Mouse (Mus musculus) c-Kit-negative CD71-positive TER-119-positive erythroid progenitor cells, embryonic 14.5 days (primary cell): ENCODE data around the gene Fer.

ENCODE experiments used
- DNase-seq: peaks from one replicate; pipeline ENCODE4 v3.0.0-alpha.2; 2013; ENCODE audit warnings: low read depth, low spot score

The Fer gene

DNA sequence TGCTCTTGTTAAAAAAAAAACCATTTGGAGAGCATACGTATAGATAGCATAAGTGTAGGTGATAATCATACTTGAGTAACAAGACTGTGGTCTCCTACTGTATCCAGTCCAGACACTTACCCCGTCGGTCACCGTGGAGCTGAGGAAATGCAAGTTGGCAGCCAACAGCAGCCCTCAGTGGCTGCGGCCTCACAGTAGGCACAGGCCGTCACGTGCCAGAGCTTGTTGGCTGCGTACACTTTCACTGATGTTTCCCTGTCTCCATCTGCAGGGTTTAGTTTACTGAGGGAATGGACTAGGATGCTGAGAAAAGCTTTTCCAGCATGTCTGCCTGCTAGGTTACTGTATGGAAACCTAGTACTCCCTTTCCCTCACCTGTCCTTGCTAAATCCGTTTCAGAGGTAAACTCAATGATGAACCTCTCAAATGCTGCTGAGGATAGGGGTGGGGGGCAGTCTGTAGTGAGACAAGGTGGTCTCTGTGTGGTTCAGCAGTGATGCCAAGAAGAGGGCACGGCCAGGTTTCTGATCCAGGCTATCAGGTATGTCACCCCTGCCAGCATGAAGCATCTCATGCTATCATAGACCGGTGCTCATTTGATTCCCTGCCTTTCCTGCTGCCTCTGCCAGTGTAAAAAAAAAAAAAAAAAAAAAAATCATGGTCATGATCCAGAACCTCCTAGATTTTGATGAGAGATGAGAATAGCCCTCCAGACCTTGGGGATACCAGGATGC lies 224.2 kb downstream of the Fer start:
- DNase-seq, result no peak

DNA sequence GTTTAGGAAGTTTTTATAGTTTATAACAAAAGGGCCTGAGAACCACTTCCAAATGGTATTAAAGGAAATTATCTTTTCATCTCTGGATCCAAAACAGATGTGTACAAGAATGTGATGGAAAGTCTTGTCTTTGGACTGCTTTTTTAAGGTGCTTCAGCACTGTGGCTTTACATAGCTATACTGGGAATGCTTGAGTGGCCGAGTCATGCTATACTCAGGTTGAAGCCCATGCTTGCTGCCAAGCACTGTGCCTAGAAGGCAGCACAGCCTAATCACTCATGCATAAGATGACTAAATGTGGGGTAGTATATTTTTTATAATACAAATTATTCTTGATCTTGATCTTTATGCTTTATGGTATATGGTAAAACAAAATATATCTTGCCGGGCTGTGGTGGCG lies 225.0 kb downstream of the Fer start:
- no peak for DNase-seq

DNA sequence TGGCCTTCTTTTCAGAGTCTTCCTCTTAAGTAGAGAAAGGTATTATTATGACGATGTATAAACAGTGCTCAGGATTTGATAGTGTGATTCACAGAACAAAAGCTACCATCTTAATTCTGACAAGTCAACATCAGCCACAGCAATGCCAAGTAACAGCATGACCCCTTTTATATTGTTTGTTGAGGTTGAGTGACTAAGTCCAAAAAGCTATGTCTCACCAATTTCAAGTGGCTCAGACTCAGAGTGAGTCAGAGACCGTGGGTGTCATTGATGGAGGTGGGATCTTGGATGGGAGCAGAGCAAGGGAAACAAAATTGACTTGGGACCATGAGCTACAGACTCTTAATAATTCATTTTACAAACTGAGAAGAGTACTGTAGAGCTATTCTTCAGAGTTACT lies 230.9 kb downstream of the Fer start:
- DNase-seq, result no peak

DNA sequence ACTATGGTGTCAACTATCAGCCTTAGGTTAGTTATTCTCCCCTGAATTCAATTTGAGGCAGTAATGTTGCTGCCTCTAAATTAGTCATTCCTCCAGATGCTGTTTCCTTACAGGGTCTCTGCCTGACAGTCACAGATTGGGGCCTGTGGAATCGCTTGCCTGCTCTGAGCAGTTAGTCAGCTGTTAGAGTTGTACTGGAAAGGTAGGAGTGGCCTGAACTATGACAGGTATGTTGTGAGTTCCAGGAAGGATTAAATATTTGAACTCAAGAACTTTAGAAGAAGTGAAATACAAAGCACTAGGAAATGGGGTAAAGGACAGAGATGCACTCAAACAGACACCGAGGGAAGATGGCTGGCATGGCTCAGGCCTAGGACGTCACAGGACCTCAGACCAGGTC lies 233.9 kb downstream of the Fer start:
- DNase-seq, result no peak

DNA sequence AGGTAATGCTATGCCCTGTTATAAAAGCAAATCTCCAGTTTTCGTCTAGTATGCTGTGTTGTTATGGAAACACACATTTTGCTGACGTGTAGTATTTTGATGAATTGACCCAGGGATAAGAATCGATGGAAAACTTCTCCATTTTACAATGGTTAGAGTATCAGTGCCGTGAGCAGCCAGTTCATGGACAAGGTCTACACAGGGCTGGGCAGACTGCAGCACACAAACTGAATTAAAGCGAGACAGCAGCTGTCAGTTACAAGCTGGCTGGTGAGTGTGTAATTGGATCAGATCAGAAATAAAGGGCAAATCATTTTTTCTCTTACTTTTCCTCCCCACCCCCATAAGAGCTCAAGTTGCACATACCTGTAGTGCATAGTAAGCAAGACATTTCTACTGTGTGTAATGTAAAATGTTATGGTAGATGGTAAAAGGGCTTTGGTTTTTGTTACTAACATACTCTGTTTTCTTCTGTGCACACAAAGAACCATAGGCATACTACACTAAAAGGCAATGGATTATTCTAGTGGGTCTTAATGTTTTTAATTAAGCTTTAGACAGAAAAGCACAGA lies 235.0 kb downstream of the Fer start:
- no peak for DNase-seq

DNA sequence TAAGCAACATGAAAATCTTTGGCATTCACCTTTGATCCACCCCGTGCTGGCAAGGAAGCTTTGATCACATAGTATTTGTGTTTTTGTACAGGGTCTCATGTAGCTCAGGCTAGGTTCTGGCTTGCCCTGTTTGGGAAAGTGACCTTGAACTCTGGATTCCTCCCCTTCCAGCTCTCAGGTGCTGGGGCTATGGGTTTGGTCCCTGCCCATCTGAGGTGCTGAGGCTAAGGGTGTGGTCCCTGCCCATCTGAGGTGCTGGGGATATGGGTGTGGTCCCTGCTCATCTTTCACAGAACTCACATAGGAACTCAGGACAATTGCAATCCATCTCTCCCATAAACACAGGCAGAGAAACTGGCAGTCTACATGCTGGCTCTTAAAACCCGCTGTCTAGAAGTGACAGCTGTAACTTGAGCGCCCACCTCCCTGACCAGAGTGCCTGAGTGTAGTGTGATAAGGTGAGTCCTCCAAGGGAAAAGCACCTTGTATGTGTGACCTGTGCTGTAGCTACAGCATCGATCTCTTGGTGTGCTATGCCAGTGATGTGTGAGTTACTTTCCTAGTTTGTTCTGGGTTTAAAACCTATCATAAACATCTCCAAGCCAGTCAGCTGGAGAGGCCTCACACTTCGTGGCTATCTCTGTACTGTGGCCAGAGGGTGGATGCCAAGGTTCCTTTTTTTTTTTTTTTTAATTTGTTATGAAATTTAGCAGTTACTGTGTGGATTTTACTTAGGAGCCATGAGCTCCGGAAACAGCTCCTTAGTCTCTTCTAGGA lies 236.7 kb downstream of the Fer start:
- DNase-seq, result no peak

DNA sequence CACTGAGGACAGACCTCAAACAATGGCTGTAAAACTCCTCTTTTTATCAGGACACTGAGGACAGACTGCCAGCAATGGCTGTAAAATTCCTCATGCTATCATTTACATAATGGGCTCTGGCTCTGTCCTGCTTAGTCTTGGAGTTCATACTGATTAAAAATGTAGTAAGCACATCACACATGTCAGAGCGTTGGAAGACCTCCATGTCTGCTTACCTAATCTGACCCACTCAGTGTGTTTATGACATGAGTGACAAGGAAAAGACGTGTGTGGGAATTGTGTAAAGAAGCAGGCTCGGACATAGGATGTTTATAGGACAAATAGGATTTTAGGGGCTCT lies 237.3 kb downstream of the Fer start:
- no peak for DNase-seq

DNA sequence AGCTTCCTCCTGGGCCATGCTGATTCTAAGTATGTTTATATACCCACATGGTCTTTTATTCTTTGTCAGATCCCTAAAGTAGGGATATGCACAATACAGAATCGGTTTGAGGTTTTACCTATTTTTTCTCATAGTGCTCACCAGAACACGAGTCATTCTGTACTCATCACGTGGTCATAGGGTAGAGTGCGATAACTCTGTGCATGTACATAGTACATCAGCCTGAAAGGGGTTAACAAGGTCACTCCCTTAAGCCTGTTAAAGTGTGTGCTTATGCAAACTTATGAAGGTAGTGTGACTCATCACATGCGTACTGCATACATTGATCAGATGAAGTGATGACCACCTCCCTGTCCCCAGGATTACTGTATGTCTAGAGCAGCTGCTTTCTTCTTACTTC lies 245.9 kb downstream of the Fer start:
- DNase-seq, result no peak

DNA sequence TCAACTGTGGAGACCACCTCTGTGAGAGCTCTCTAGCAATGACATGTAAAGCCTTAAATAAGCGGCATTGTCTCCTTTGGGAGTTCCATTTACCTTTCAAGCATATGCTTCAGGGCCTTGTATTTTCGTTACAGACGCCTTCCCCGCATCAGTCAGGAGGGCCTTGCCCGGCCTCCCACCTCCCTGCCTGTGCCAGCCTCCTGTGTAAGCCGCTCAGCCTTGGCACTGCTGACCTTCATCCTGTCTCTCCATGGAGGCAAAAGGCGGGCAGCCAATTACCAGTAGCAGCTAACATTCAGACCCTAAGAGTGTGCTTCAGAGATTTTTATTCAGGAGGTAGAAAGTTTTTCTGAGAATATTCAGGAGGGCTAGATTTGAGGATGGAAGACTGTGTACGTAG lies 247.0 kb downstream of the Fer start:
- no peak for DNase-seq

DNA sequence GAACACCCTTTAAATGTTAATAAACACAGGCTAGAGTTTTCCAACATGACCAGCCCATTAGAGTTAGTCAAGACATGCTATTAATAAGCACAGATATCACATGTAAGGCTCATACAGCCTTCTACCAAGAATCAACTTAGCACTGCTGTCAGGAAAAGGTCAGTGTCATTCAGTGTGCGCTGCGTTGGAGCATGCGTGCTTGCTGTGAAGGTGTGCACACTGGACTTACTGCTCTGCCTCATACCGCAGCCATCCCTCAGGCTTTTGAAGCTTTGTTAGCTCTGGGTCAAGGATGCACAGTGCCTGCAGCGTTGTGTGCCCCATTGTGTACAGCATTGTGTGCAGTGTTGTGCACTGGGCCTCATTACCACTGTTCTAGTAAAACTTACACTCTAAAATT lies 250.8 kb downstream of the Fer start:
- no peak for DNase-seq

DNA sequence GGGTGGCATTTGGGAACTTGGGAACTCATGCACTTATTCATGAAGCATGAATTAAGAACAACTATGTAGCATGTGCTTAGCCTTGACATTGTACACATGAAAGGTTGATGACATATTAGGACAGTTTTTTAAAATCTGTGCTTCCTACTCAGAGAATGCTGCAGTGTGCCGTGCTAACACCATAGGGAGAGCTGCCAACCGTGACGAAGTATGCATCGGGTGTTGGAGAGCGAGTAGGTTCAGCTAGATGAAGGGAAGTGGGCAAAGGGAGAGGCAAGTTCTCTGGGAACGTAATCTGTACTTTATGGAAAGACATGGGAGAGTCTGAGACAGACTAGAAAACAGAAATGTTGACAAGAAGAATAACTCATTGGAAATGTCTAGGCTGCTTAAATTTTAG lies 253.9 kb downstream of the Fer start:
- no peak for DNase-seq

DNA sequence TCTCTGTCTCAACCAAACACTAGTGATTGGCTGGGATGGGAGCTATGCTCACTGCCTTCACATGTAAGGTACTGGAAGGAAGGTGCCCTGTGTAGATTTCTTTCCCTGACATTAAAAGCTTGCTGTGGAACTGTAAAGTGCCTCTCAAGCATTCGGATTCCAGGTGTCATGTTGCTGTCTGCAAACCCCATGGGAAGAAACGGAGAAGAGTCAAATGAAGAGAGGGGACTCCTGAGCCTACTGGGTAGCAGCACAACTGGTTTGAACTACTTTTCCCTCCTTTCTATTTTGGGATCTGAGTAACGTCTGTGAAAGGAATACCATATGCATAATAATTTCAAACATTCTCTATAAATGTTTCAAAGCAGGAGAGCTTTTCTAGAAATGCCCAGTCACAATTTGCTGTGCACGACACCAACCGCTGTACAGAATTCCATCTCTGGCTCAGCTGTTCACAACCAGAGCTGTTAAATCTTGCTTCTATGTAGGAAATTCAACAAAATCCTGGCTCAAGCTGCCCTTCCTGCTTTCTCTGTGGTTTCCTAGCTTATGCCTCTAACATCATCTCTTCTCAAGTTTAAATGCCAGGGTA lies 256.9 kb downstream of the Fer start:
- DNase-seq, result no peak

DNA sequence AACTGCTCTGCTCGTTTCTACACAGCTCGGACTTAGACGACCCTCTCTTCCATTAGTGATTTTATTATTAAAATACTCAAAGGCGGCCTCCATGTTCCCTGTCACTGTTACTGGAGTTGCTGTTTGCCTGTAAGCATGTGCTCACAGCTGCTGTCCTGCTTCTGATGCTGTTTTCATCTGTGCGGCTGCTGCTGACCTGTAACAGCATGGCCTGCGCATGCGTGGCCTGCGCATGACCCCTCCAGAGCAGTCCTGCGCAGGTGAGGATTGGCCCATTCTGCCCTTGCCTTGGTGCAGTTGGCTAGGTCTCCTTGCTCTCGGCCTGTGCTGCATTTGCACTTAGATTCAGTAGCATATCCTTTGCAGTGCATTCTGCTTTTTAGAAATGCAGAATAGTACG lies 259.7 kb downstream of the Fer start:
- no peak for DNase-seq

DNA sequence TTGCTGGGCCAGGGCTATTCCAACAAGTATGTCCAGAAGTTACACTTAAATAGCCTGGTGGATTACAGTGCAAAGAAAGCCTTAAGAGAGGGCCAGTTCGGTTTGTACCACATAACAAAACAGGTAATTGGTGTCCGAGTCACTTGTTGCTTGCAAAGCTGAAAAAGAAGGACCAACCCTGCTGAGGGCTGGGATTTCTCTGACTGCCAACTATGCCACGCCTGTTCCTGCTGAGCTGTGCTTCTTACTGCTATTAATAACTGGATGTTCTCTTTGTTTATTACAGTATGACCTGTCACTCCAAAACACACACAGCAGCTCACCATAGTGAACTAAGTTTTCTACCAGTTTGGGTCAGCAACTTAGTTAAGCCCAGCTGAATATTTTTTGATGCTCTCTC lies 260.9 kb downstream of the Fer start:
- DNase-seq, result no peak

DNA sequence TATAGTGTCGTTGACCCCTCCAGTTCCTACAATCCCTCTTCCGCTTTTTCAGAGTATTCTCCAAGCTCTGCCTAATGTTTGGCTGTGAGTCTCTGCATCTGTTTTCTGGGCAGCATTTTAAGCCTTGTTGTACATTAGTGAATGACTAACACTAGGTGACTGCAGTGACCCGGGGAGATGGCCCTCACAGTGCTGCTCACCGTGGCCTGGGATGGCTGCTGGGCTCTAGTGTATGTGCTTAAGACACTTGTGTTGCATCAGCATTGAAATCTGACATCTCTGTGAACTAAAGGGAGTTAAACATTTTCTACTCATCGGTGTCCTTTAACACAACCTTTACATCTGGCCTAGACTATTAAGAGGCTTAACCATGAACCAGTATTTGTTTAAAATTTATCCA lies 264.0 kb downstream of the Fer start:
- no peak for DNase-seq

DNA sequence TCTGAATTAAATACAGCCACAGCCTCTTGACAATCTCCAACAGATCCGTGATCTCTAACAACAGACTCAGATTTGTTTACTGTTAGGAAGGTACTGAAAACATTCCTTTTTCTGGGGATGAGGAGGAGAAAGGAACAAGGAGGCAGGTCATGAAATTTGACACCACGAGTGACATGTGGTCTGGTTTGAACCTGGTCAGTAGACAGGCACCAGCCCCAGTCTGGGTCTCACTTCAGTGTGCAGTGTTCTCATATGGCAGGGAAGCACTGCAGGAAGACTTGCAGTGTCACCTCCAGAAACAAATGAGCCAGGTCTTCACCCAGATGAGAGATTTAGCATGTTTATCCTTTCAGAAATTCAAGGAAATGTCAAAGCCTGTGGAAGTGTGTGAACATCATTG lies 266.9 kb downstream of the Fer start:
- DNase-seq, result no peak

DNA sequence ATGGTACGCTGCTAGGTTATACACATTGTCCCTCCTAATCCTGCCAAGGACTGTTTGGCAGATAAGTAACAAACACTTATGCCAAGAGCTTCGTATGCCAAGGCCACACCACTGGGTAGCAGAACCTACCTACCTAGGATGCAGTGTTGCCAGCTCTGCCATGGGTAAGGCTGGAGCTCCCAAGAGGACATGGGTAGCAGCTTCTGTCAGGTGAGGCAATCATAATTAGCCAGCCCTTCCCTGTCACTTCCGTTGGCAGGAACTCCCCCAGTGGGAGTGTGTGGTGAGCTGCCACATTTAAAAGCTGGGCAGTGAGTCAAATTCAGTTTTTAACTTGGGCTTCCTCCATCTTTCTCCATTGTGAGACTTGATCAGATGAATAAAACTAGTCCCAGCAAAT lies 267.5 kb downstream of the Fer start:
- no peak for DNase-seq

DNA sequence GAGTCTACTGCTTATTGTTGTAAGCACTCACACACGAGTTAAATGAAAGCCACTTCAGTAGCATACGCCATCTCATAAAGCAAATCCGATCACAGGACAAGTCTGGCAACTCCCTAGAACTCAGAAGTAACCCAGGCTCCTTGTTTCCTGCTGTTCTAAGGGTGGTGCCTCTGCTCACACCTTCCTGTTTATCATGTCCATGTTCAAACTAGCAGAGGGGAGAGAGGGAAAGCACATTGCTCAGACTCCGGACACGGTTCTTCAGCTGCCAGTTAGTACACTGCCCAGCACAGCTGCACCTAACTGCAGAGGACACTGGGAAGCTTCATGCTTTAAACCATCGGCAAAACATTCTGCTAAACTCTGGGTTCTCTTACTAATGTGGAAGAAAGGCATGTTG lies 269.3 kb downstream of the Fer start:
- no peak for DNase-seq

DNA sequence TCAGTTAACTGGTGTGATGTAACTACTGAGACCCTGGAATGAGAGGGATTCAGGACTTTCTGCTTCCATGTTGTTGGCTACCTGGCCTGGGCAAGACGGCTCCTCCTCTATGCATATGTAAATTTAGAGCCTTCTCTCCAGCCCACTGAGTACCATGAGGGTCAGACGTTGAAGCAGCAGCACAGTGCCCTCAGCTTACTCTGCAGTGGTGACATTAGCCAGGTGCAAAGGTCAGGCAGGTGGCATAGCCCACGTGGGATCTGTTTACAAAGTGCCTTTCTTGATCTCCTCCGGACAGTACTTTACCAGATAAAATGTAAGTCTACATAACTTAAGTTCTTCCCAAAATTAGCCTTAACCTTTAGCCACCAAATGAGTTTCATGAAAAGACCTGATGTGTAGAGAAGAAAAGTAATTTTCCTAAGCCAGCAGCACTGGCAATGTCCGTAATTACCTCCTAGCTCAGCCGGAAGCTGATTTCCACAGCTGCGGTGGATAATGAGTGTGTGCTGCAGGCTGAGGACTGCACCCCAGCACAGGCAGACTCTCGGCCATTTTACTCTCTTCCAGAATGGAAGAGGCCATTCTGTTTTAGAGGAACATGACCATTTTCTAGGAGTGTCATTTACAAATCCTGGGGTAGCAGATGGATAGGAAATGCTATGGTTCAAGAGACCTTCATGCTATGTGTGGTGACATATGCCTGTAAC lies 273.2 kb downstream of the Fer start:
- no peak for DNase-seq

DNA sequence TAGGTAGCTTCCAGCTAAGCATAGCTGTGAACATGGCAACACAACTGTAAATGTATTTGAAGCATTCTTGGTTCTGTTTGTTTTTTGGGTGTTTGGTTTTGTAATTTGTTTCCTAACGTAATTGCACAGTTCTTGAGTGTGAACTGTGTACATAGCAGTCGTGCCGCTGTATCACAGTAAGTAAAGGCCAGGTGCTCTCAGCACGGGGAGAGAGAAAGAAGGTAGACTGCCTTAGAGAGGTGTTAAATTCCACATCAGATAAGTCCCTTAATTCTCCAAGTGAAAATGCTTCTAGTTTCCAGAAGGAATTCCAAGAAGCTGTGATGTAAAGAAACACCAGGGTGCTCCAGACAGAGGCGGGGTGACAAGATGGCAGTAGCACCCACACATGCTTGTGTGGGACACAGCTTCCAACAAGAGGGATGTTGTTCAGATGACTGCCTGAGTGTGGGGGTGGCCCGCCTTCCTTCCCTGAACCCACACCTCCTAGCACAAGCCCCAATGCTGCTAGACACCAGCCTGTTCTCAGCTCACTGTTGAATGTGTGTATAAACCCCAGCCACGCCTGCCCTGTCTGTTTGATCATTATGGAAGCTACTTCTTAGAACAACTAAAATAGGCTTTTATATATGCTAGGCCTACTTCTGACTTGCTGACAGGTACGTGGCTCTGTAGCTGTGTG lies 275.3 kb downstream of the Fer start:
- DNase-seq, result no peak

DNA sequence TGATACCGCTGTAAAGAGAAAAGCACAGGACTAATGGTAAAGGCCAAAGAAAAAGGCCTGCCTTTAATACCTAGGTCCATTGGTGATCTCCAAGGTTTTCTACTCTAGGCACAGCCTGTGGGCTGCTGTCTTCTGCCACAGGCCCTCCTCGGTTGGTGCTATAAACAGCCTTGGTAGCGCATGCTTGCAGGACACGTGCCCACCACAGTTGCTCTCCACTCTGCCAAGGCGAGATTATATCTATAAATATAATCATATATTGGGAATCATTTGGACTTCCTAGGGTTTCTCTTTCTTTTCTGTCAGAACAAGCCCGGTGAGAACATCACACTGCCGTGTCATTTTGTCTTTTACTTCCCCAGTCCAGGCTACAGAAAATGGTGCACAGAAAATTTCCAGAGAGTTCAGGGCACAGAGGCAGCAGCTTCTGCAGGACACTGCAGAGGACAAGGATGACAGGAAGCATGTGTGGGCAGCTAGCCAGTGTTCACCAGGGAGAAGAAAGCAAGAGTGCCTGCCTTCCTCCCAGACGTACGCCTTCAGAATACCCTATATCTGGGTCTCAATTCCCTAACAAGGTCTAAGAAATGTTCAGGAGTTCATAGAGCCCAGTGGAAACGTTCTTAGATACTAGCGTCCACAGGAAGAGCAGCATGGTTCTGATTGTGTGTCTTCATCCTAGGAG lies 276.5 kb downstream of the Fer start:
- no peak for DNase-seq
